Mouse (Mus musculus) E14TG2a.4 (cell line): ENCODE measurements around the gene Arhgef6.

Experiments used
- CTCF ChIP-seq: conservative IDR thresholded peaks from 2 replicates; pipeline ENCODE4 v1.5.1; 2014; ENCODE audit warnings: low read length
- NANOG ChIP-seq: IDR thresholded peaks from 2 replicates; pipeline ENCODE4 v1.6.1; 2014; ENCODE audit warnings: borderline replicate concordance, low read length, mixed read lengths
- POU5F1 ChIP-seq: IDR thresholded peaks from 2 replicates; pipeline ENCODE4 v1.6.1; 2014; ENCODE audit warnings: low read length, borderline replicate concordance

- TF ChIP-seq CTCF (no peak), POU5F1 (no peak), NANOG (no peak)
Observed at GRCm38 (mm10) chrX:57238572-57238971, 100.0 kb downstream of the Arhgef6 start.
